Mouse (Mus musculus): ENCODE results near the gene Hk2. TPM values are rescaled to one million over a fixed set of nuclear protein-coding genes. Genes with fewer than 3 reads are reported as not detected.

The Hk2 gene
- polyA plus RNA-seq, 1 experiment: 81.2 TPM

DNA sequence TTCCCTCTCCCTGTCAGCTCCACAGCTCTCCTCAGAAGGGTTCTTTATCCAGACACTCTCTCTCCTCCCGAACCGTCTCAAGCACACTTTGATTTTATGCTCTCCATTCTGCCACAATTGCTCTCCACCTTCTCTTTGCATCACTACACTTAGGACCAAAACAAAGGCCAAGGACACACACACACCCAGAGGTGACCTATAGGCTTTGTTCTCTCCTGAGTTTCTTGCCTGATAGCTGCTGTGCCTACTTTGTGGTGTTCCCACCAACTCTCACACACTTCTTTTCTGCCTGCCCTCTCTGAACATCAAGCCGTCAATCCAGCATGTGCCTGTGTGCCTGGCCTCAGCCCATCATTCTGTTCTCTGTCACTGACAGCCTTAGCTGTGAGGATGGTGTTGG is 66.5 kb downstream of the Hk2 start:
- no peak for TF ChIP-seq POLR2AphosphoS2 (IDR thresholded peaks at IDR 0.05; ENCODE audit: insufficient read length, low read depth)
- TF ChIP-seq E2F4 (IDR thresholded peaks at IDR 0.05; ENCODE audit: insufficient read depth): no peak
- no peak for TF ChIP-seq SRF (IDR thresholded peaks at IDR 0.05; ENCODE audit: control insufficient read depth, insufficient read length, low read depth)
- TF ChIP-seq REST (IDR thresholded peaks at IDR 0.05; ENCODE audit: insufficient read depth, insufficient read length): no peak
- TF ChIP-seq TCF3 (IDR thresholded peaks at IDR 0.05; ENCODE audit: insufficient read length, low read depth): no peak
- no peak for TF ChIP-seq MYOD1 (IDR thresholded peaks at IDR 0.05; ENCODE audit: control insufficient read depth in 1 of 3, insufficient read length in 2 of 3, low read depth in 2 of 3)
- TF ChIP-seq TCF12 (IDR thresholded peaks at IDR 0.05; ENCODE audit: insufficient read depth, poor library complexity, severe bottlenecking): no peak
- no peak for TF ChIP-seq MYOG (IDR thresholded peaks at IDR 0.05; ENCODE audit: control insufficient read depth in 1 of 3, insufficient read depth in 1 of 3, insufficient read length in 2 of 3, low read depth in 2 of 3)
- TF ChIP-seq USF1 (IDR thresholded peaks at IDR 0.05; ENCODE audit: low read depth): no peak
- no peak for TF ChIP-seq CEBPB (IDR thresholded peaks at IDR 0.05; ENCODE audit: insufficient read depth, poor library complexity, severe bottlenecking)
- no peak for TF ChIP-seq MAX (IDR thresholded peaks at IDR 0.05; ENCODE audit: low read depth)
- TF ChIP-seq POLR2A (IDR thresholded peaks at IDR 0.05; ENCODE audit: insufficient read length, low read depth): no peak
- Histone ChIP-seq H3K4me3 (no peak overlapping the region), H3K4me2 (ENCODE audit: low read depth) (no peak overlapping the region), H3K36me3 (ENCODE audit: control insufficient read depth, insufficient read depth) (no peaks in the 10 kb centered on the region), H3K27me3 (ENCODE audit: control insufficient read depth, insufficient read depth, insufficient read length) (peaks cover 28% of the 10 kb centered on the region), H3K79me2 (ENCODE audit: control insufficient read depth, insufficient read depth) (no peaks in the 10 kb centered on the region), H3ac (ENCODE audit: control insufficient read depth, insufficient read length) (no peak overlapping the region)

DNA sequence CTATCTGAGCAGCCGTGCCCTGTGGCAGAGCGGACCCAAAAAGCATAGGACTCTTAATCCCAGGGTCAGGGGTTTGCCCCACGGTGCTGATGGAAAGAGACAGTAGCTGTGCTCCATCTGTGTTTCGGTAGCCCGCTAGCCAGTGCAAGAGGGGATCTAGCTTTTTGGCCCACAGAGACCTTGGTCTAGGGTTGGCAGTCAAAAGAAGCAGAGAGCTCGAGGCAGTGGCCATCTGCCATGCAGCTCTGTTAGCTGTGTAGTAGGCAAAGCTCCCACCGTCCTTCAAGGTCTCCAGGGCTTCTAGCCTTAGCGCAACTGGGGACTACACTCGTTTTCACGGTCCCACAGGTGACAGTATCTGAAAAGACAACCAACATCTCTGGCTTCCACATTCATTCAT is 67.0 kb downstream of the Hk2 start:
- no peaks in the 10 kb centered on the region for H3K79me2 ChIP-seq (ENCODE audit: control insufficient read depth, insufficient read depth)
- peaks cover 28% of the 10 kb centered on the region for H3K27me3 ChIP-seq (ENCODE audit: control insufficient read depth, insufficient read depth, insufficient read length)
- H3K4me2 ChIP-seq (ENCODE audit: low read depth): no peak overlapping the region
- H3K4me3 ChIP-seq: no peak overlapping the region
- TF ChIP-seq E2F4 (IDR thresholded peaks at IDR 0.05; ENCODE audit: insufficient read depth): no peak
- TF ChIP-seq POLR2AphosphoS2 (IDR thresholded peaks at IDR 0.05; ENCODE audit: insufficient read length, low read depth): no peak
- no peak for TF ChIP-seq MYOD1 (IDR thresholded peaks at IDR 0.05; ENCODE audit: control insufficient read depth in 1 of 3, insufficient read length in 2 of 3, low read depth in 2 of 3)
- no peak for TF ChIP-seq USF1 (IDR thresholded peaks at IDR 0.05; ENCODE audit: low read depth)
- no peak for TF ChIP-seq MYOG (IDR thresholded peaks at IDR 0.05; ENCODE audit: control insufficient read depth in 1 of 3, insufficient read depth in 1 of 3, insufficient read length in 2 of 3, low read depth in 2 of 3)
- no peak for TF ChIP-seq POLR2A (IDR thresholded peaks at IDR 0.05; ENCODE audit: insufficient read length, low read depth)
- no peak for TF ChIP-seq TCF3 (IDR thresholded peaks at IDR 0.05; ENCODE audit: insufficient read length, low read depth)
- TF ChIP-seq TCF12 (IDR thresholded peaks at IDR 0.05; ENCODE audit: insufficient read depth, poor library complexity, severe bottlenecking): no peak
- no peak for TF ChIP-seq REST (IDR thresholded peaks at IDR 0.05; ENCODE audit: insufficient read depth, insufficient read length)
- no peak for TF ChIP-seq SRF (IDR thresholded peaks at IDR 0.05; ENCODE audit: control insufficient read depth, insufficient read length, low read depth)
- H3ac ChIP-seq (ENCODE audit: control insufficient read depth, insufficient read length): no peak overlapping the region
- H3K36me3 ChIP-seq (ENCODE audit: control insufficient read depth, insufficient read depth): no peaks in the 10 kb centered on the region

DNA sequence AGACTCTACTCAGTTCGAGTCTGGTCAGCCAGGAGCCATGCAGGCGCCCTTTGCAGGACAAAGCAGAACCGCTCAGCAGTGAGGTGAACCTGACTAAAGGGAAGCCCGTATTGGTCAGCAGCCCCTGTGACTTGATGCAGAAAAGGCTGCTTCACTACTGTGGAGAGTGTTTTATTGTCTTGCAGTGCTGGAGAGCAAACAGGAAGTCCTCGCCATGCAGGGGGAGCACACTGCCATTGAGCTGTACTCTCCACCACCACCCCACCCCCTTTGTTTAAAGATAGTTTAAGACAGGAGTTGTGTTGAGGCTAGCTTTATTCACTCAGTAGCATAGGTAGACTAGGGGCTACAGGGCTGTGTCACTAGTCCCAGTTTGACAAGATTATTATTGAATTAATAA is 69.0 kb downstream of the Hk2 start, which contains the start of gene Pole4:
TSS of gene Pole4 (minus strand) at position 145 of the 400 bp plus-strand sequence.
- no peak within 1 kb of the TSS for H3K4me3 ChIP-seq
- no peak within 1 kb of the TSS for H3ac ChIP-seq (ENCODE audit: control insufficient read depth, insufficient read length)
- H3K36me3 ChIP-seq (ENCODE audit: control insufficient read depth, insufficient read depth): no peaks in the 10 kb centered on the region
- no peaks in the 10 kb centered on the region for H3K79me2 ChIP-seq (ENCODE audit: control insufficient read depth, insufficient read depth)
- H3K27me3 ChIP-seq (ENCODE audit: control insufficient read depth, insufficient read depth, insufficient read length): peaks cover 36% of the 10 kb centered on the region
- TF ChIP-seq MAX (IDR thresholded peaks at IDR 0.05; ENCODE audit: low read depth) (no peak), USF1 (IDR thresholded peaks at IDR 0.05; ENCODE audit: low read depth) (no peak), TCF3 (IDR thresholded peaks at IDR 0.05; ENCODE audit: insufficient read length, low read depth) (no peak), MYOD1 (IDR thresholded peaks at IDR 0.05; ENCODE audit: control insufficient read depth in 1 of 3, insufficient read length in 2 of 3, low read depth in 2 of 3) (no peak), REST (IDR thresholded peaks at IDR 0.05; ENCODE audit: insufficient read depth, insufficient read length) (no peak), POLR2AphosphoS2 (IDR thresholded peaks at IDR 0.05; ENCODE audit: insufficient read length, low read depth) (no peak), SRF (IDR thresholded peaks at IDR 0.05; ENCODE audit: control insufficient read depth, insufficient read length, low read depth) (no peak), TCF12 (IDR thresholded peaks at IDR 0.05; ENCODE audit: insufficient read depth, poor library complexity, severe bottlenecking) (no peak)
- no peak within 1 kb of the TSS for H3K4me2 ChIP-seq (ENCODE audit: low read depth)

DNA sequence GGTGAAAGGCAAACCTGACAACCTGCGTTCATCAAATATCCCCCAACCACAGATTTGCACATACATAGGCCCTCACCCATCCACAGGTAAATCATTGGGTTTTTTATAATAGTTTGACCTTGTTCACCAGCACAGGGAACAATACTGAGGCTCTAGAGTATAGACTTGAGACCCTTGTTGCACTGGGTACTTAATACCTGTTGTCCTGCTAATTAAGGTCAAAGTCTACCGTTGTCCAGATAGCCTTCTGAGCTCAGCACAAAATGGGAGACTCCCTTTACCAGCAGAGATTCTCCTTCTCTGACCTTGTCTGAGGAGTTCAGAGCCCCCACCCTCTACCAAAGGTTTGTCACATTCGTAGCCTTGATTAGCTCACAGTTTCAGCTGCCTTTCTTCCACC is 70.5 kb downstream of the Hk2 start:
- no peak overlapping the region for H3K4me3 ChIP-seq
- H3K36me3 ChIP-seq (ENCODE audit: control insufficient read depth, insufficient read depth): no peaks in the 10 kb centered on the region
- no peak overlapping the region for H3ac ChIP-seq (ENCODE audit: control insufficient read depth, insufficient read length)
- H3K4me2 ChIP-seq (ENCODE audit: low read depth): no peak overlapping the region
- TF ChIP-seq USF1 (IDR thresholded peaks at IDR 0.05; ENCODE audit: low read depth) (no peak), MAX (IDR thresholded peaks at IDR 0.05; ENCODE audit: low read depth) (no peak), TCF12 (IDR thresholded peaks at IDR 0.05; ENCODE audit: insufficient read depth, poor library complexity, severe bottlenecking) (no peak), REST (IDR thresholded peaks at IDR 0.05; ENCODE audit: insufficient read depth, insufficient read length) (no peak), POLR2AphosphoS2 (IDR thresholded peaks at IDR 0.05; ENCODE audit: insufficient read length, low read depth) (no peak), SRF (IDR thresholded peaks at IDR 0.05; ENCODE audit: control insufficient read depth, insufficient read length, low read depth) (no peak), E2F4 (IDR thresholded peaks at IDR 0.05; ENCODE audit: insufficient read depth) (no peak), CEBPB (IDR thresholded peaks at IDR 0.05; ENCODE audit: insufficient read depth, poor library complexity, severe bottlenecking) (no peak), MYOG (IDR thresholded peaks at IDR 0.05; ENCODE audit: control insufficient read depth in 1 of 3, insufficient read depth in 1 of 3, insufficient read length in 2 of 3, low read depth in 2 of 3) (no peak), MYOD1 (IDR thresholded peaks at IDR 0.05; ENCODE audit: control insufficient read depth in 1 of 3, insufficient read length in 2 of 3, low read depth in 2 of 3) (no peak)
- H3K27me3 ChIP-seq (ENCODE audit: control insufficient read depth, insufficient read depth, insufficient read length): peaks cover 47% of the 10 kb centered on the region
- H3K79me2 ChIP-seq (ENCODE audit: control insufficient read depth, insufficient read depth): no peaks in the 10 kb centered on the region

DNA sequence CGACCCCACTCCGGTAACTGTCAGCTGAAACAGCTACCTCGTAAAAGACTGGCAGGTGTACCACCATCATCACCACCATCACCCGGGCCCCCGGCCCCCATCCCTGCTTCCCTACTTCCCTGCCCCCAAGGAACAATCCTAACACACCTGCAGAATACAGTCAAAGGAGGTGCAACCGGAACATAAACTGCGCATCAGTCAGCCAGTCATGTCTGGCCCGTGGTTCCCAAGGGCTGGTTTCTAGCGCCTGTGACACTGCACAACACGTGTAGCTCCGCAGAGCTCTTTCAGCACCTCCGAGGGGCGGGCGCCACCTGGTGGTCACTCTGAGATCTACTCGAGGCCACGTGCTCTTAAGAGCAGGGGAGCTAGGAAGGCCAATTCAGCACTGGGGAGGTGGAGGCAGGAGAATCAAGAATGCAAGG is 71.6 kb downstream of the Hk2 start:
- Histone ChIP-seq H3ac (ENCODE audit: control insufficient read depth, insufficient read length) (no peak overlapping the region), H3K27me3 (ENCODE audit: control insufficient read depth, insufficient read depth, insufficient read length) (peaks cover 47% of the 10 kb centered on the region), H3K79me2 (ENCODE audit: control insufficient read depth, insufficient read depth) (no peaks in the 10 kb centered on the region), H3K4me2 (ENCODE audit: low read depth) (no peak overlapping the region), H3K36me3 (ENCODE audit: control insufficient read depth, insufficient read depth) (no peaks in the 10 kb centered on the region), H3K4me3 (no peak overlapping the region)
- TF ChIP-seq REST (IDR thresholded peaks at IDR 0.05; ENCODE audit: insufficient read depth, insufficient read length): no peak
- TF ChIP-seq USF1 (IDR thresholded peaks at IDR 0.05; ENCODE audit: low read depth): peak; percentile 85
- TF ChIP-seq MAX (IDR thresholded peaks at IDR 0.05; ENCODE audit: low read depth): peak; percentile 74

Measured in myocyte (in vitro differentiated cells).